Mouse (Mus musculus) CH12F3 (cell line): ENCODE measurements around the gene Ubald2.
"Not testable (repeated sequence)": the region's sequence is repeated elsewhere in the genome, so short reads cannot be mapped to it uniquely, and the experiment has no call there.

Experiments
- in situ Hi-C: fragments of 300-500 bp; cut with MboI; formaldehyde crosslinking; loops from 2 replicates; pipeline ENCODE4 v1.14.3; 2020; ENCODE audit warnings: low sequenced_read_pairs

Gene Ubald2

DNA sequence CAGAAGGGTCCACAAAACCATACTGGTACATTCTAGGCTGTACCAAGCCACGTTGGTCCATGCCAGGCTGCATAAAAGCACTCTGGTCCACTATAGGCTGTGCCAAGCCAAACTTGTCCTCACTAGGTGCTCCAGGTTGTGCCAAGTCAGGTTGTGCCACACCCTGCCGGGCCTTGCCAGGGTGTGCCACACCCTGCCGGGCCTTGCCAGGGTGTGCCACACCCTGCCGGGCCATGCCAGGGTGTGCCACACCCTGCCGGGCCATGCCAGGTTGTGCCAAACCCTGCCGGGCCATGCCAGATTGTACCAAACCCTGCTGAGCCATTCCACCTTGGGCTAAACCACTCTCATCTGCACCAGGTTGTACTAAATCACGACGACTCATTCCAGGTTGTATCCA lies 22.3 kb downstream of the Ubald2 start:
- in situ Hi-C loops = loop anchor here (10.0 kb wide), 1 partner anchor 231 kb away; no protein-coding TSS in a partner anchor

DNA sequence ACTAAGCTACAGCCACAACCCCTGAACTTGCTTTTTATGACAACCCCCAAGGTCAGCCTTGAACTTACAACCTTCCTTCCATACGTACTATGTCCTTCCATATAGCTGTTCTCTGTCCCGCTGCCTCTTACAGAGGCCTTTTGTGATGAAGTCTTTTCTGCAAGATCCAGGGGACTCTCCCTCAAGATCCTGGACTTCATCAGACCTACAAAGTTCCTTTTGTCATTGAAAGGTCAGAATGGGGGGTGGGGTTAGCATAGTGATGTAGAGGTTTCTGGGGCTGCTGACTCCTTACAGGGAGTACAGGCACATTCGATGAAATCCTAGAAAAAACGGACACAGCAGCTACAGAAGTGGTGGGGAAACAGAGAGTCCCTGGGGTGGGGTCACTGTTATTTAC lies 25.9 kb downstream of the Ubald2 start:
- in situ Hi-C loops = loop anchor here (10.0 kb wide), 1 partner anchor 235 kb away; no protein-coding TSS in a partner anchor

- in situ Hi-C loops = no loop called here
Observed at GRCm38 (mm10) chr11:116463338-116463737, 29.4 kb downstream of the Ubald2 start.

GRCm38 (mm10) chr11:116463833-116464232 lies 29.9 kb downstream of the Ubald2 start:
- in situ Hi-C loops = no loop called here

DNA sequence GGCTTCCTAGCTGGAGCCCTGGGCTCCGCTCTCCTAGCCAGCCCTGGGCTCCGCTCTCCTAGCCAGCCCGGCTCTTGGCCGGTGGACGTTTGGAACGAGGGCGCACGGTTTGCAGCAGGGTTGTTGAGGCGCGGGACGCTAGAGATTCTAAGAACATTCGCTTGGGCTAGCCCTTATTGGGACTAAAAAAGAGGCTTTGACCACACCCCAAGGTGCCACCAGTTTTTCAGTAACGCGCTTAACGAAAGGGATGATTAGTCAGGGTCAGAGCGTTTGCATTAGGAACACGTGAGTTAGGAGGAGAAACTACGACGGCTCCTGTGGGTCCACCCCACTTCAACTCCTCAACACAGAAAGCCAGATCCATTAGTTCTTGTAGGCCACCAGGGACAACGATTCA lies 32.2 kb downstream of the Ubald2 start, which contains the start of gene Qrich2:
Gene Qrich2 (minus strand): TSS at position 101 of the 400 bp plus-strand sequence.
- in situ Hi-C loops = no loop called here

DNA sequence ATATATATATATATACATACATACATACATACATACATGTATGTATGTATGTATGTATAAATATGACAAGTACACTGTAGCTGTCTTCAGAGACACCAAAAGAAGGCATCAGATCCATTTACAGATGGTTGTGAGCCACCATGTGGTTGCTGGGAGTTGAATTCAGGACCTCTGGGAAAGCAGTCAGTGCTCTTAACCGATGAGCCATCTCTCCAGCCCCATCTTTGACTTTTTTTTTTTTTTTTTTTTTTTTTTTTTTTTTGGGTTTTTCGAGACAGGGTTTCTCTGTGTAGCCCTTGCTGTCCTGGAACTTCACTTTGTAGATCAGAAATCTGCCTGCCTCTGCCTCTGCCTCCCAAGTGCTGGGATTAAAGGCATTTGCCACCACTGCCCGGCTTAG lies 34.4 kb downstream of the Ubald2 start:
- in situ Hi-C loops = not testable (repeated sequence)

DNA sequence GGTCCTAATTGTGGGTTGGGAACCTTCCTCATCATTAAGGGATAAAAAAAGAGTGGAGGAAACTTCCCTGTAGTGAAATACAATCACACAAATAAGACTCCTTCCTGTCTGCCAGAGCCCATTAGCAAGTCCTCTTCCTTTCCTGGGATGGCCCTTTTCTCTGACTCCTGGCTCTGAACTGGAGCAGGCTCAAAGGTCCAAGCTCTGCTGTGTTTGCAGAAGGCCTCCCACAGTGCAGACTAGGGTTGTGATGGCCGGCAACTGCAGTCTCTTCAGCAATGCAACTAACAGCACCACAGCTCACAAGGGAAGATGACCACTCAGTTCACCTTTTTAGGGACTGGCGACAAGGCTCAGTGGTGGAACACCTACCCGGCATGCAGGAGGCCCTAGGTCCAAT lies 36.4 kb downstream of the Ubald2 start:
- in situ Hi-C loops = no loop called here

- in situ Hi-C loops = no loop called here
Observed at GRCm38 (mm10) chr11:116470896-116471295, 37.0 kb downstream of the Ubald2 start.

GRCm38 (mm10) chr11:116472275-116472674 lies 38.4 kb downstream of the Ubald2 start:
- in situ Hi-C loops = no loop called here

DNA sequence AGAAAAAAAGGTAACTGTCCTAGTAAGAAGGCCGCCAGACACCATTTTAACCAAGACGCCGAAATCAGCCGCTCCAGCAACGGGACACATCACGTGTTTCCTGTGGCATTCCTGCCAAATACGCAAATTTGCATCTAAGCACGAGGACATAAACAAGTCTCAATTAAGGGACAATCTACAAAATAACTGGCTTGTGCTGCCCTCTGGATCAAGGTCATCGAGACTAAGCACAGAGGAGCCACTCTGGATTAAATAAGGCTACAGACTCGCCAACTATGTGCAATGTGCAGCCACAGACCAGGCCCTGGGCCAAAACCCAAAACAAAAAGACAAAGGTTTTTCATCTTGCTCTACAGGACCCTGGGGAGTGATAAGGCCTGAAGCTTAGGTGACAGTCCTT lies 42.1 kb downstream of the Ubald2 start:
- in situ Hi-C loops = no loop called here

GRCm38 (mm10) chr11:116476696-116477095 lies 42.8 kb downstream of the Ubald2 start:
- in situ Hi-C loops = no loop called here

DNA sequence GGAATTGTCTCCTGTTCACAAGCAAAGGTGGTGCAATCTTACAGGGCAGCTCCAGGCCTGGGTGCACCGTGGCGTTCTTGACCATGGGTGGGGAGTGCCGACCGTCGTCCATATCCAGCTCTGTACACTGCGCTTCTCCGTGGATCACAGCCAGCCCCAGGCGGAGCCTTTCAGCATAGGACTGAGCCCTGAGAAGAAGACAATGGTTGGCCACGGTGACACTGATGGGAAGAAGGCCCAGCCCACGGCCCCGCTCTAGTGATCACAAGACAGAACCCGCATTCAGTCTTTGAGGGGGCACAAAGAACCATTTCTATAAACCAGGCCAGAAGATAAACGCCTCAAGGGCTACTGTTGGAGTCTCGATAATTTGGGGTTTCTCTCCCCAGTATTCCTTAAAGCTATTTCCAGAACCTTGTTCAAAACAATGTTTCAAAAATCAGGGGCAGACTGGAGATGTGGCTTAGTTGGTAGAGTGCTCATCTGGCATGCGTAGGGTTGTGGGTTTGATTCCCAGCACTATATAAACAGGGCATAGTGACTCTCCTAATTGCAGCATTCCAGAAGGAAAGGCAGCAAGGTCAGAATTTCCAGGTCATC lies 43.4 kb downstream of the Ubald2 start:
- in situ Hi-C loops = no loop called here

DNA sequence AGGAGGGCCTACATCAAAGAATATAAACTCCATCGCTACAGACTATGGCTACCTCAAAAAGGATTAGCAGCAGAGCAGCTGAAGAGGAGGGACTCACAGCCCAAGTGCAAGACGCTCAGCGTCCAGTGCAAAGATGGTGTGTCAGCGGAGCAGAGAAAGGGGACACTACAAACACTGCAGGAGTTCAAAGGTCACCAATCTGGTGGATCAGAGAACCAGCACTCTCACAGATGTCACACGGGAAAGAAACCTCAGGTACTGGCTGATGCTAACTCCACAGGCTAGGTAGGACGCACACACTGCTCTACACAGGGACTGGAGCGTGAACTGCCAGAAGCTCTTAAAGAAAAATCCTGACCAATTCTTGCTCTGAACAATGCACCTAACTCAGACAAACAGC lies 45.1 kb downstream of the Ubald2 start:
- in situ Hi-C loops = no loop called here

DNA sequence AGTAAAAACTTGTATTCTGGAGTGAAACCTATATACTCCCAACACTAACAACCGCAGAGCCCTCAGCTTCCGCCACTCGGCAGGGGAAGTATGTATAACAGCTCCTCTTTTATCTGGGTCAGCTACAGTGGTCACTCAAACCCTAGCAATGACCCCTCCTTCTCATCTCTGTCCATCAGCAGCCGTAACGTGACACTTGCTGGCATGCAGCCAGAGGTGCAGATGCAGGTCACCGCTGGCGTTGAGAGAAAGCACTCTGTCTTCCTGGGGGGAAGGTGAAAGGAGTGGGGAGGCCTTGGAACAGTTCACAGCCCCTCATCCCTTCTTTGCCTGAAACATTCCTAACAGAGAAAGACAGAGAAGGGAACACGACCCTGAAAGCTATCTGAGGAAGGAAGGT lies 45.9 kb downstream of the Ubald2 start:
- in situ Hi-C loops = no loop called here

GRCm38 (mm10) chr11:116480975-116481374 lies 47.1 kb downstream of the Ubald2 start:
- in situ Hi-C loops = no loop called here

DNA sequence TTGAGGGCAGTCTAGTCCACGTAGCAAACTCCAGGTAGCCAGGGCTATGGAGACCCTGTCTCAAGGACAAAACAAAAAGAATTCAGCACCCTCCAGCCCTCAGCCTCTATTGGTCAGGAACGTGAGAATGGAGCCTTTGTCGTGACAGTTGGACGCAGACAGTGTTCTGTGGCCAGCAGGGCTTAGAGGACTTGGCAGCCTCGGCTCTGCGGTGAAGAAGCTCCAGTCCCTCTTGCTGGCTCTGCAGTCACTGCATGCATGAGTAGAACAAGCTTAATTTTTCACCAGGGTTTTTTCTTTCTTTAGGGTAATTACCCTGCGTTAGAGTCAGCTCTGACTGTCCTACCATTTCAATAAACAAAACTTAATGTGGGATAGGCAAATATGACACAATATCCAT lies 47.9 kb downstream of the Ubald2 start:
- in situ Hi-C loops = no loop called here

DNA sequence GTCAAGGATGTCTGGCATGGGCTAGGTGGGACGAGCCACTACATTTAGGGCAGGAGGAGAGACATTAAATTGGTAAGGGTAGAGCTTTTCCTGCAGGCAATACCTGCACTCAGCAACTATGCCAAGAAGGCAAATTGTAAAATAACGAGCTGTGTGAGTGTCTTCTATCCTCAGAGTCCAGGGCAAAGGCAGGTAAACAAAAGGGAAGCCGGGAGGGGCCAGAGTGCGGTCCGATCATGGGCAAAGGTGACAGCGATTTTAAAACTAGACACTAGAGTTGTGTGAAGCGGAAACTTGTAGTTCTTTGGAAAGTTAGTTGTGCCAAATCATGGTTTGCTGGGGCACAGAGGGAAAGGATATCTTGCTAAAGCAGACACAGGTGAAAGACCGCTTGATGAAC lies 50.4 kb downstream of the Ubald2 start:
- in situ Hi-C loops = no loop called here

DNA sequence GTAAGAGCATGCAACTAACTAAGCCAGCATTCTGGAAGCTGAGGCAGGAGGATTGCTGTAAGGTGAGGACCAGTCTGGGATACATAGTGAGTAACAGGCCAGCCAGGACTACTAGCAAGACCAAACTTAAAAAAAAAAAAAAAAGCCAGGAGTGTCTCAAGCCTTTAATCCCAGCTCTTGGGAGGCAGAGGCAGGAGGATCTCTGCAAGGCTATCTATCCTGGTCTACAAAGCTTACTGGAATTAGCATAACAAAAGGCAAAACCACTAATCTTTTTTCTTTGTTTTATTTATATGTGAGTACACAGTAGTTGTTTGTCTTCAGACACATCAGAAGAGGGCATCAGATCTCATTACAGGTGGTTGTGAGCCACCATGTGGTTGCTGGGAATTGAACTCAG lies 54.3 kb downstream of the Ubald2 start:
- in situ Hi-C loops = no loop called here
